Mouse (Mus musculus) ES-E14 (cell line): ENCODE measurements around the gene Lss.

Source experiments
- HCFC1 ChIP-seq: IDR thresholded peaks from 2 replicates; pipeline ENCODE4 v1.6.1; 2012; ENCODE audit warnings: low read length, inconsistent platforms, borderline replicate concordance; ENCODE audit not compliant: insufficient read depth
- ZC3H11A ChIP-seq: IDR thresholded peaks from 2 replicates; pipeline ENCODE4 v1.6.1; 2012; ENCODE audit warnings: low read depth, mild to moderate bottlenecking, inconsistent platforms, low read length, borderline replicate concordance

DNA sequence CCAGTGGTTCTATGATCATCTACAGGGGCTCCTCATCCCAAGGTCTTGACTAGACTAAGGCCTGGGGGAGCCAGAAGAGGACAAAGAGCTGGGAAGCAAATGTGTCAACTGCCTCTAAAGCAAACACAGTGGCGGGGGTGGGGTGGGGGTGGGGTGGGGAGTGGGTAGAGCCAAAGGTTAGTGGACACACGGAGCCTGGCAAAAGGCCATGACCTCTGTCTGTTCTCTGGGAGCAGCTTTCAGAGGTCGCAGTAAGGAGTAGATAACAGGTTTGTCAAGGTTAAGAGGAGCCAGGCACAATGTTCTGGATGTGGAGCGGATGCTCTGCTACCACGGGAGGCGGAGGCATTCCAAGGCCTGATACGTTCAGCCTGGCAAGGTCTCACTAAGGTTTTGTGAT lies 45.5 kb downstream of the Lss start:
- TF ChIP-seq HCFC1 (no peak), ZC3H11A (no peak)
